Mouse (Mus musculus): ENCODE data around the gene Ltbp2. TPM values are rescaled to one million over a fixed set of nuclear protein-coding genes. Genes with fewer than 3 reads are reported as not detected.

The Ltbp2 gene
- polyA plus RNA-seq, 1 experiment from 2014 or later, result 0.17 TPM

DNA sequence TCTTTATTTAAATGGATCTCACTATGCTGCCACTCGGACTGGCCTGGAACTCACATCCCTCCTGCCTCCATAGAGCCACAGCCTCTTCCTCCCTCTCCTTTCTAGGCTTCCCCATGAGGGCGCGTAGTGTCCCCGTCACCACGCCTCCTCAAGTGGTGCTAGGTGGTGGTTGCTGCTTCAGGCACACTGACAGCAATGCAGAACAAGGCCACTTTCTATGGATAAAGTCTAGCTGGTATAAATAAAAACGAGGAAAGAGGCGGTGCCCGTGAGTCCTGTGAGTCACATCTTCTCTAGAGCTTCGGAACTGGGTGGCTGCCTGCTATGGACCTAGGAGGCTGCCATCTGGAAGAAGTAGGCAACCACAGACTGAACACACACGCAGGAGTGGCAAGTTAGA, 120.3 kb downstream of the Ltbp2 start:
- ATAC-seq (ENCODE audit: insufficient read depth, low FRiP score, low TSS enrichment), result no peak
- Histone ChIP-seq H3K9me3 (ENCODE audit: control insufficient read depth, low read length) (no peaks in the 10 kb centered on the region), H3K4me1 (ENCODE audit: control insufficient read depth, insufficient read depth, low read length) (peaks cover 14% of the 10 kb centered on the region; the same call in 1 of the 2 replicates), H3K4me2 (ENCODE audit: low read depth) (no peak overlapping the region), H3K27ac (ENCODE audit: low read depth, low read length) (no peak overlapping the region), H3K27me3 (ENCODE audit: control insufficient read depth, insufficient read depth, low read length) (no peaks in the 10 kb centered on the region), H3K4me3 (ENCODE audit: low read depth, low read length) (no peak overlapping the region), H3K9ac (ENCODE audit: low read length) (no peak overlapping the region), H3K36me3 (ENCODE audit: control insufficient read depth, insufficient read depth, low read length) (peaks cover 4% of the 10 kb centered on the region)
- WGBS, result 88% methylated on average over 10 of the region's 10 CpGs
- DNase-seq (ENCODE audit: low spot score), result no peak

DNA sequence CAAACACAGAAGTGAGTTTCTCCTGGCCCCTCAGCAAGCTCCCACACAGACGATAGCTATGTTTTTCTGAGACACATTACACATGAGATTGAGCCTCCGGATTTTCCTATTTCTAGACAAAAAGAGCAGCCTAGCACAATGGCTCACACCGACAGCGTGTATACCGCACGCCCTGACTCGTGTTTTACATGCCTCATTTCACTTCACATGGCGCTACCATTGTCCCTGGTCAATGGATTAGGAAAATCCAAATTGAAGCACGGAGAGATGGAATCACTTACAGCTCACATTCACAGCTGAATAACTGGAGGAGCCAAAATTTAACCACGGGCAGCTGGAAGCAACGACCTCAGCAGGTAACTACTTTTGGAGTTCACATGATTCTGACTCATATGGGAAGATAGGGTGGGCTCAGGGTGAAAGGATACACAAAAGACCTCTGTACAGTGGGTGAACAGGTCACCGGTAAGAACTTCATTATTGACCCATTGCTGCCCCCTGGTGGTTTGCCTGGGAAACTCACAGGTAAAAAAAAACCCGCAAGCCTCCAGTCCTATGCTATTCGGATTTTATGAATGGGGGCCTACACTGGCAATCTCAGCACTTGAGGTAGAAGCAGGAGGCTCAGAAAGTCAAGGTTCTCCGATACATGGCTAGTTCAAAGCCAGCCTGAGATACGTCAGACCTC, 121.2 kb downstream of the Ltbp2 start:
- Histone ChIP-seq H3K4me1 (ENCODE audit: control insufficient read depth, insufficient read depth, low read length) (peaks cover 14% of the 10 kb centered on the region; the same call in 1 of the 2 replicates), H3K27ac (ENCODE audit: low read depth, low read length) (no peak overlapping the region), H3K27me3 (ENCODE audit: control insufficient read depth, insufficient read depth, low read length) (no peaks in the 10 kb centered on the region), H3K9ac (ENCODE audit: low read length) (no peak overlapping the region), H3K36me3 (ENCODE audit: control insufficient read depth, insufficient read depth, low read length) (peaks cover 3% of the 10 kb centered on the region), H3K4me2 (ENCODE audit: low read depth) (peak overlapping the region; percentile 7; the same call in 1 of the 2 replicates), H3K4me3 (ENCODE audit: low read depth, low read length) (no peak overlapping the region), H3K9me3 (ENCODE audit: control insufficient read depth, low read length) (no peaks in the 10 kb centered on the region)
- DNase-seq (ENCODE audit: low spot score) (peak; percentile 72), ATAC-seq (ENCODE audit: insufficient read depth, low FRiP score, low TSS enrichment) (no peak)
- 43% methylated on average over 16 of the region's 16 CpGs for WGBS

DNA sequence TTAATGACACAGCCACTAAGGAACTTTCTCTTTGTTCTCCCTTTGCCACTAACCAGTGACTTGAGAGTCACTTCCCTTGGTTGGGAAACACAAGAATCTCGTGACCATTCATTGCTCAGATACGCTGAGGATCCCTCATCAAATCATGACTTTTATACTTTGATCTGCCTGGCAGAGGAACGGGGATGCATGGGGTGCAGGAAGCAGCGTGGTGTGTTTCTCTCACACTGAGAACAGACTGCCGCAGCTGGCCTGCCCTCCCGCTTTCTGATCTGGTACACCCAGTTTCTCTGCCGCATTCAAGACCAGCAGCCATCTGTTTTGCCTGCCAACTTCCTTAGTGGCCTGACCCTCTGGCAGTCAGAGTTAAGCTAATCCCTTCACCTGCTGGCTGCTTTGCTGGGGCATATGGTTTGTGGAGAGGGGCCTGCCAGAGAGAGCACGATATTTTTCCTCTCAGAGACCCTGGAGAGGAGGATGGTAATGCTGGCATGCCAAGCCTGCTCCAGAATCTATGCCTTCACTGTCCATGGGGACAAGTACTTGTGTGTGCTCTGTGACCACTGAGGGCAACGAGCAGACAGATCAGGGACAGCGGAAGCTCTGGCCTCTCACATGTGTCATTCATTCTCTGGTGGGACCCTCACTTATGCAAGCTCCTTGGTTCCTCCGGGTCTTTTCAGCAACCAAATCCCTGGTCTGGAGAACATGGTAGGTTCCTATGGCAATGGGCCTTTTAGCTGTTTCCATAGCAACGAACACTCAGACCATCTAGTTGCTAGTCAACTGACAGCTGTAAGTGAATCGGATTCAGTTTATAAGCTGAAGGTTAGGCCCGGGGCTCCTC, 124.0 kb downstream of the Ltbp2 start:
- Histone ChIP-seq H3K4me1 (ENCODE audit: control insufficient read depth, insufficient read depth, low read length) (peaks cover 14% of the 10 kb centered on the region; the same call in 1 of the 2 replicates), H3K27me3 (ENCODE audit: control insufficient read depth, insufficient read depth, low read length) (no peaks in the 10 kb centered on the region), H3K4me2 (ENCODE audit: low read depth) (no peak overlapping the region), H3K9me3 (ENCODE audit: control insufficient read depth, low read length) (no peaks in the 10 kb centered on the region), H3K4me3 (ENCODE audit: low read depth, low read length) (no peak overlapping the region), H3K27ac (ENCODE audit: low read depth, low read length) (0 out of 2 replicates have a peak overlapping the region, but pooled peaks have one; percentile 23), H3K36me3 (ENCODE audit: control insufficient read depth, insufficient read depth, low read length) (peaks cover 2% of the 10 kb centered on the region), H3K9ac (ENCODE audit: low read length) (no peak overlapping the region)
- ATAC-seq (ENCODE audit: insufficient read depth, low FRiP score, low TSS enrichment) (0 out of 2 replicates have a peak, but pooled peaks have one; percentile 16), DNase-seq (ENCODE audit: low spot score) (peak; percentile 45)
- WGBS, result 30% methylated on average over 14 of the region's 14 CpGs

DNA sequence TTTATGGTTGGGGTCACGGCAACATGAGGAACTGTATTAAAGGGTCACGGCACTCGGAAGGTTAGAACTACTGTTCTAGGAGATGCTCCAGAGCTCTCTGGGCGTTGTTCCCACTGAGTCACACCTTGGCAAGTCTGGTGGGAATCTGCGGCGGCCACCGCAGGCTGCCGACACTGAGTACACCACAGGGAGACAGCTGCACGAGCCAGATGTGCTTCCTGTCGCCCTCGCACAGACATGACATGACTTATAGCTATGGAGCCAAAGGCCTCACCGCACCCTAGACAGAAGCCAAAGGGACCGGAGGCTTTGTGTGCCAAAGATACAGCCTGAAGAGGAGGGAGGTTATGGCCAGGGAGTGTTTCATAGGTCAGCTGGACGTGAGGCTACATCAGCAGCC, 125.7 kb downstream of the Ltbp2 start:
- Histone ChIP-seq H3K4me3 (ENCODE audit: low read depth, low read length) (no peak overlapping the region), H3K9ac (ENCODE audit: low read length) (no peak overlapping the region), H3K9me3 (ENCODE audit: control insufficient read depth, low read length) (no peaks in the 10 kb centered on the region), H3K4me1 (ENCODE audit: control insufficient read depth, insufficient read depth, low read length) (peaks cover 14% of the 10 kb centered on the region; the same call in 1 of the 2 replicates), H3K4me2 (ENCODE audit: low read depth) (no peak overlapping the region), H3K27me3 (ENCODE audit: control insufficient read depth, insufficient read depth, low read length) (no peaks in the 10 kb centered on the region), H3K36me3 (ENCODE audit: control insufficient read depth, insufficient read depth, low read length) (no peaks in the 10 kb centered on the region), H3K27ac (ENCODE audit: low read depth, low read length) (no peak overlapping the region)
- ATAC-seq (ENCODE audit: insufficient read depth, low FRiP score, low TSS enrichment) (no peak), DNase-seq (ENCODE audit: low spot score) (no peak)
- WGBS, result 46% methylated on average over 14 of the region's 14 CpGs

DNA sequence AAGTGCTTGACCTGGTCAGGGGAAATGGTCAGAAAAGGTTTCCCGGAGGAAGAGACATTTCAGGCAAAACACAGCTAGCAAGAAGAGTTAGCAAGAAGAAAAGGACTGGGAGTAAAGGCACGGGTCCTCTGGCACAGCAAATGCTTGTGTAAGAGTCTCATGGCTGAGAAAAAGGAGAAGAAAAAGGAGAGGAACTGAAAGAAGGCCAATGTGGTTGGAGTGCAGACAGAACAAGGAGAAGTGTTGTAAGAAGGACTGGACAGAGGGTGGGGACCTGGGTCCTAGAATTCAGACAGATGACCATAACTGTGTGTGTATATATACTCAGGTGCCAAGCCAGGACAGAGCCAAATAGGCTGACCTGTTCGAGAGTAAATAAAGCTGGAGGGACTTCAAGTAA, 128.2 kb downstream of the Ltbp2 start:
- Histone ChIP-seq H3K36me3 (ENCODE audit: control insufficient read depth, insufficient read depth, low read length) (no peaks in the 10 kb centered on the region), H3K4me3 (ENCODE audit: low read depth, low read length) (no peak overlapping the region), H3K4me1 (ENCODE audit: control insufficient read depth, insufficient read depth, low read length) (peaks cover 8% of the 10 kb centered on the region; the same call in 1 of the 2 replicates), H3K9me3 (ENCODE audit: control insufficient read depth, low read length) (no peaks in the 10 kb centered on the region), H3K4me2 (ENCODE audit: low read depth) (no peak overlapping the region), H3K9ac (ENCODE audit: low read length) (no peak overlapping the region), H3K27ac (ENCODE audit: low read depth, low read length) (no peak overlapping the region), H3K27me3 (ENCODE audit: control insufficient read depth, insufficient read depth, low read length) (no peaks in the 10 kb centered on the region)
- ATAC-seq (ENCODE audit: insufficient read depth, low FRiP score, low TSS enrichment), result no peak
- DNase-seq (ENCODE audit: low spot score), result no peak
- 74% methylated on average over 3 of the region's 3 CpGs for WGBS

DNA sequence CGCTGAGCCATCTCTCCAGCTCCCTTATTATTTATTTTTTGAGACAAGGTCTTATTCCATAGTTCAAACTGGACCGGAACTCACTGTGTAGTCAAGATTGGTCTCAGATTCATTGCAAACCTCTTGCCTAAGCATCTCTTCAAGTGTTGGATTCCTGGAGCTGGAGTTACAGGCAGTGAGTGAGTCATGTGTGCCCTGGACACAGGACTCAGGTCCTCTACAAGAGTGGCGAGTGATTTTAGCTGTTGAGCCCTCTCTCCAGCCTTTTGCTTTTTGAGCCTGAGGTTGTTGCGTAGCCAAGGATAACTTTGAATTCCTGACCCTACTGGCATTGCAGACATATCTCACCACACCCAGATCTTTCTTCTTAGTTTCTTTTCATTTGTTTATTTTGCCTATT, 130.6 kb downstream of the Ltbp2 start:
- H3K36me3 ChIP-seq (ENCODE audit: control insufficient read depth, insufficient read depth, low read length), result no peaks in the 10 kb centered on the region
- H3K4me1 ChIP-seq (ENCODE audit: control insufficient read depth, insufficient read depth, low read length), result no peaks in the 10 kb centered on the region
- no peak overlapping the region for H3K4me3 ChIP-seq (ENCODE audit: low read depth, low read length)
- no peak overlapping the region for H3K27ac ChIP-seq (ENCODE audit: low read depth, low read length)
- DNase-seq (ENCODE audit: low spot score) (no peak), ATAC-seq (ENCODE audit: insufficient read depth, low FRiP score, low TSS enrichment) (no peak)
- no peak overlapping the region for H3K4me2 ChIP-seq (ENCODE audit: low read depth)
- H3K9ac ChIP-seq (ENCODE audit: low read length), result no peak overlapping the region
- no peaks in the 10 kb centered on the region for H3K27me3 ChIP-seq (ENCODE audit: control insufficient read depth, insufficient read depth, low read length)
- H3K9me3 ChIP-seq (ENCODE audit: control insufficient read depth, low read length), result no peaks in the 10 kb centered on the region
- 76% methylated on average over 4 of the region's 4 CpGs for WGBS

DNA sequence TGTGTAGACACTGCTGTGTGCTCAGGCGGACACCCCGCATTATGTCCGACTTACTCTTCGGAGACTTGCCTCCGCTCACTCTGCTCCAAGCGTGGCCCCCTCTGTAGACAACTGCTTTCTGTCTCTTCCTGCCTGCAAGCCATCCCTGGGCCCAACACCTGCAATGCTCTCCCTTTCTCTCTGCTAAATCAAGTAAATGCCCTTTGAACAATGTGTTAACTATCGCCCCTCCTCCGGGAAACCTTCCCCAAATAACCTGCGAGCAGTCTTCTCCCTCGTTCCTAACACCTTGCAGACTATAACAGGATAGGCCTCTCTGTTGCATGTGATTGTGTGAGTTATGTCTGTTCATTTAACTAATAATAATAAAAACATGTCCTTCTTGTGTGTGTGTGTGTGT, 132.8 kb downstream of the Ltbp2 start:
- WGBS, result 81% methylated on average over 10 of the region's 10 CpGs
- no peaks in the 10 kb centered on the region for H3K9me3 ChIP-seq (ENCODE audit: control insufficient read depth, low read length)
- no peak for DNase-seq (ENCODE audit: low spot score)
- H3K27ac ChIP-seq (ENCODE audit: low read depth, low read length), result no peak overlapping the region
- H3K27me3 ChIP-seq (ENCODE audit: control insufficient read depth, insufficient read depth, low read length), result no peaks in the 10 kb centered on the region
- ATAC-seq (ENCODE audit: insufficient read depth, low FRiP score, low TSS enrichment), result no peak
- H3K4me1 ChIP-seq (ENCODE audit: control insufficient read depth, insufficient read depth, low read length), result no peaks in the 10 kb centered on the region
- H3K9ac ChIP-seq (ENCODE audit: low read length), result no peak overlapping the region
- no peaks in the 10 kb centered on the region for H3K36me3 ChIP-seq (ENCODE audit: control insufficient read depth, insufficient read depth, low read length)
- no peak overlapping the region for H3K4me3 ChIP-seq (ENCODE audit: low read depth, low read length)
- H3K4me2 ChIP-seq (ENCODE audit: low read depth), result no peak overlapping the region

DNA sequence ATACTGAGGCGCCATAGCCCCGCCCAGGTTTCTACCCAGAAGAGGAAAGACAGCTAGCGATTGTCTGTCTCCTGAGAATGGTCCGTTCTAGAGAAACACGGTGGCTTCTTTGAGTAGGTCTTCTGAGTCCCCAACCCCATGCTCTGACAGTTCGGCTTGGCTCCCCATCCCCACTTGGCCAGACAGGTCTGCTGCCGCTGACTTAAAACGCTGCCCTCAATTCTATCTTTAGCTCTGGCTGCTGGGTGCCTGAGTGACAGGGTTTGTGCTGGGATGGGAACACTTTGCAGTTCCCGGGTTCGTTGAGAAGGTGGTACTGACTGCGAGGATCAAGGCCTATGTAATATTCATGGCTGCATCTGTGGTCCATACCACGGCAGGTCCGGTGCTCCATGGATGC, 143.0 kb downstream of the Ltbp2 start:
- no peaks in the 10 kb centered on the region for H3K36me3 ChIP-seq (ENCODE audit: control insufficient read depth, insufficient read depth, low read length)
- H3K4me2 ChIP-seq (ENCODE audit: low read depth), result no peak overlapping the region
- H3K27ac ChIP-seq (ENCODE audit: low read depth, low read length), result no peak overlapping the region
- 72% methylated on average over 13 of the region's 13 CpGs for WGBS
- no peaks in the 10 kb centered on the region for H3K27me3 ChIP-seq (ENCODE audit: control insufficient read depth, insufficient read depth, low read length)
- DNase-seq (ENCODE audit: low spot score) (no peak), ATAC-seq (ENCODE audit: insufficient read depth, low FRiP score, low TSS enrichment) (no peak)
- H3K4me1 ChIP-seq (ENCODE audit: control insufficient read depth, insufficient read depth, low read length), result no peaks in the 10 kb centered on the region
- H3K9me3 ChIP-seq (ENCODE audit: control insufficient read depth, low read length), result no peaks in the 10 kb centered on the region
- H3K4me3 ChIP-seq (ENCODE audit: low read depth, low read length), result no peak overlapping the region
- no peak overlapping the region for H3K9ac ChIP-seq (ENCODE audit: low read length)
